In the genomic region with DNA sequence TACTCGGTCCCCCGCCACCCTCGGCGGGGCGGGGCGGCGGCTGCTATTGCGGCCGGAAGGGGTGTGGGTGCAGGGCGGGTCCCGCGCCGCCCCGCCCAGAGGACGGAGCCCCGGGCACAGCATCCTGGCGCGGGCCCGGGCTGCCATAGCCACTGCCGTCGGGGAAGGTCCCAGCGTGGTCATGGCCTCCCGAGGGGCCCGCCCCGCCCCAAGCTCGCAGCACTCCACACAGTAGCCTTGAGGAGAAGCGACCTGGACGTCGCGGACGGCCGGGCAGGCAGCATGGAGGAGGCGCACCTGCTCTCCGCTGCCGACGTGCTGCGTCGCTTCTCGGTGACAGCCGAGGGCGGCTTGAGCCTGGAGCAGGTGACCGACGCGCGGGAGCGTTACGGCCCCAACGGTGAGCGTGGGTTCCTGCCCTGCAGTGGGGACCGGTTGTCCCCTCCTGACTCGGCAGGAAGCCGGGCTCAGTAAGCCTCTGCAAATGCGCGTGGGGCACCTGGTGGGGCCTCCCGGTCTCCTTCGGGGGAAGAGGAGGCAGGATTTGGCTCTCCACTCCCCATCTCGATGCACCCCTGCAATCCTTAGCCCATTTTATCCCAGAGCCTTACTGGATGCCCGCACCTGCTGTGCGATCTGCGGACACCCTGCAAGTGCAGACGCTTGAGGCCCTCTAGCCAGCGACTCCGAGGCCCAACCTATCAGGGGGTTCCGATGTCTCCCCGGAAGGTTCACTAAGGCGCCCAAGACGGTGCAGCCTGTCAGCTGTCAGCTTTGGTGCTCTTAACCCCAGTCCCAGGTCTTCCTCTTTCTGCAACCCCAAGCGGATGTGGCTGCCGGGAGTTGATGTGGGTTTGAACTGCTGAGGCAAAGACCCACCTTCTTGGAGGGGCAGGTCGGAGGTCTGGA, we compare ENCODE assay signal across 8 mouse cellular contexts. TPM values are rescaled to one million over a fixed set of nuclear protein-coding genes. Genes with fewer than 3 reads are reported as not detected.
A peak's percentile ranks its signal among the peaks of the same experiment; 100 is the strongest.
DNase-seq lines count a peak whose midpoint lies in the region; ATAC-seq and TF ChIP-seq lines count a peak whose summit lies in the region.

A gene (plus strand): TSS at position 98 of the 909 bp plus-strand sequence.

- no peak within 1 kb of the TSS for H3K27ac ChIP-seq in cerebellum, adult 2 months (ENCODE audit: insufficient read depth, low read length)
- no peak within 1 kb of the TSS; the same call in 1 of the 2 replicates for H3K27ac ChIP-seq in liver, embryonic 11.5 days (ENCODE audit: low read depth, low read length)

- no peaks in the 10 kb centered on the region for H3K27me3 ChIP-seq in cerebellum, adult 2 months (ENCODE audit: control insufficient read depth, insufficient read depth, low read length)
- H3K27me3 ChIP-seq in erythroblast, embryonic 14.5 days (ENCODE audit: control insufficient read depth): peaks cover 41% of the 10 kb centered on the region
- peaks cover 30% of the 10 kb centered on the region for H3K27me3 ChIP-seq in liver, embryonic 11.5 days (replicated peaks; ENCODE audit: control insufficient read depth, insufficient read depth, low read length)

- peak within 1 kb of the TSS; percentile 57 for H3K9ac ChIP-seq in liver, embryonic 11.5 days (ENCODE audit: low read depth, low read length)

- WGBS in cerebellum, adult 2 months: 6% methylated on average over 70 of the region's 70 CpGs
- WGBS in liver, embryonic 11.5 days: 3% methylated on average over 69 of the region's 70 CpGs

- no peaks in the 10 kb centered on the region for H3K36me3 ChIP-seq in erythroblast, embryonic 14.5 days (ENCODE audit: control insufficient read depth)
- no peaks in the 10 kb centered on the region for H3K36me3 ChIP-seq in liver, embryonic 11.5 days (ENCODE audit: control insufficient read depth, insufficient read depth, low read length)

- DNase-seq in cerebellum, adult 2 months: no peak
- DNase-seq in cerebellum, adult 8-10 months: no peak
- peak; percentile 43 for DNase-seq in heart, postnatal 4 days
- DNase-seq in liver, embryonic 11.5 days (ENCODE audit: low spot score): peak; percentile 66
- peak; percentile 88 to 93 for DNase-seq in thymus, postnatal 36 days
- DNase-seq in MN1 (ENCODE audit: low spot score): no peak

- no peak for TF ChIP-seq POLR2A in cerebellum, adult 2 months (IDR thresholded peaks at IDR 0.05; ENCODE audit: borderline replicate concordance, insufficient read depth, low read length)

- peak within 1 kb of the TSS; percentile 88 for H3K4me2 ChIP-seq in liver, embryonic 11.5 days

- no peak within 1 kb of the TSS for H3K4me3 ChIP-seq in cerebellum, adult 2 months (replicated peaks; ENCODE audit: insufficient read depth, low read depth, low read length)
- peak within 1 kb of the TSS; percentile 46 for H3K4me3 ChIP-seq in erythroblast, embryonic 14.5 days (replicated peaks)
- H3K4me3 ChIP-seq in liver, embryonic 11.5 days (ENCODE audit: low read depth, low read length): peak within 1 kb of the TSS; percentile 55

- no peak for TF ChIP-seq CTCF in cerebellum, adult 2 months (IDR thresholded peaks at IDR 0.05; ENCODE audit: borderline replicate concordance, insufficient read depth, low read depth, low read length)

- 0 out of 2 replicates have a peak, but pooled peaks cover 3% of the 10 kb centered on the region for H3K4me1 ChIP-seq in cerebellum, adult 2 months (ENCODE audit: control insufficient read depth, insufficient read depth, low read length)
- peaks cover 16% of the 10 kb centered on the region for H3K4me1 ChIP-seq in erythroblast, embryonic 14.5 days (ENCODE audit: control insufficient read depth)
- peaks cover 28% of the 10 kb centered on the region for H3K4me1 ChIP-seq in liver, embryonic 11.5 days (replicated peaks; ENCODE audit: control insufficient read depth, insufficient read depth, low read length)

- peak; percentile 77 for ATAC-seq in liver, embryonic 11.5 days (replicated peaks; ENCODE audit: low FRiP score)
- ATAC-seq in monocyte, adult 5-6 weeks (replicated peaks; ENCODE audit: insufficient number of reproducible peaks, low FRiP score, low TSS enrichment, poor library complexity, severe bottlenecking): peak; percentile 70

- H3K9me3 ChIP-seq in erythroblast, embryonic 14.5 days (ENCODE audit: control insufficient read depth, low read length): no peaks in the 10 kb centered on the region
- H3K9me3 ChIP-seq in liver, embryonic 11.5 days (ENCODE audit: control insufficient read depth, low read length): no peaks in the 10 kb centered on the region

RNA-seq across cellular contexts. Expression of the gene that starts here (rescaled TPM):
- 104 and 125 TPM in 2 replicates for polyA plus RNA-seq in cerebellum, adult 2 months (2012; rRNA removed)
- polyA plus RNA-seq in erythroblast, embryonic 14.5 days (2012): 0.19 TPM in 2 replicates
- 10 to 100 TPM in 1 of 2 experiments, 1 to 10 TPM in 1; 8.3 to 12.0 TPM for total RNA-seq in heart, postnatal 4 days (2021)
- 23.5 and 25.9 TPM in 2 replicates for polyA plus RNA-seq in liver, embryonic 11.5 days (2014; fragmentation: Nextera tagmentation; extraction: Ambion mirVana)
- 107 to 245 TPM (median 115 TPM) in 3 replicates for total RNA-seq in monocyte, adult 5-6 weeks (2017)

Comparison
In these comparisons a context has a peak if more than half of its experiments do, and no peak if none do; other contexts are left out.
1. RNA of the gene that starts here (polyA plus RNA-seq): 104 to 125 TPM in cerebellum, adult 2 months and 23.5 to 25.9 TPM in liver, embryonic 11.5 days; 0.19 TPM in erythroblast, embryonic 14.5 days; every median in the first group is over 10 times any median in the second.
2. DNase-seq: peak in heart, postnatal 4 days (single experiment), liver, embryonic 11.5 days (single experiment) and thymus, postnatal 36 days (2 of 2); none in cerebellum, adult 2 months (0 of 2), cerebellum, adult 8-10 months (single experiment) and MN1 (single experiment).